Comparison of ENCODE assay signal across 20 mouse cellular contexts in genomic region chr15:31458081-31458480, GRCm38 (mm10). TPM values are rescaled to one million over a fixed set of nuclear protein-coding genes. Genes with fewer than 3 reads are reported as not detected.
"Had no signal": no experiment of that assay in that cellular context is flagged by ENCODE, and none has a peak within 500 bp of the region (broad histone marks: within the 10 kb centered on the region; RNA-seq: fewer than 3 reads in every experiment).

No protein-coding gene starts in this region.

- H3K4me2 ChIP-seq: limb, embryonic 13.5 days; liver, embryonic 11.5 days; liver, embryonic 15.5 days; midbrain, embryonic 11.5 days; neural tube, embryonic 12.5 days; neural tube, embryonic 15.5 days; stomach, embryonic 15.5 days had no signal

- H3K9ac ChIP-seq: limb, embryonic 13.5 days; liver, embryonic 15.5 days; neural tube, embryonic 12.5 days; neural tube, embryonic 15.5 days; stomach, embryonic 15.5 days had no signal

- H3K27me3 ChIP-seq: limb, embryonic 13.5 days; liver, embryonic 15.5 days; neural tube, embryonic 12.5 days; neural tube, embryonic 15.5 days; stomach, embryonic 15.5 days had no signal

- H3K4me3 ChIP-seq: layer of hippocampus, adult 2 months; limb, embryonic 13.5 days; liver, embryonic 15.5 days; neural tube, embryonic 12.5 days; neural tube, embryonic 15.5 days; stomach, embryonic 15.5 days had no signal

- H3K27ac ChIP-seq: kidney, postnatal 0 days; layer of hippocampus, adult 2 months; limb, embryonic 13.5 days; liver, embryonic 15.5 days; neural tube, embryonic 12.5 days; neural tube, embryonic 15.5 days; stomach, embryonic 15.5 days had no signal

- H3K9me3 ChIP-seq: limb, embryonic 13.5 days; liver, embryonic 15.5 days; neural tube, embryonic 12.5 days; neural tube, embryonic 15.5 days; stomach, embryonic 15.5 days had no signal

- DNase-seq: kidney, adult 2 months; layer of hippocampus, adult 9-11 months; lung, adult 2 months; lung, postnatal 14 days; lung, postnatal 4 days; midbrain, embryonic 14.5 days; retina, postnatal 1 day; right cerebral cortex, postnatal 25 days; spleen, adult 18-20 months; thymus, postnatal 36 days had no signal

- H3K4me1 ChIP-seq: limb, embryonic 13.5 days; stomach, embryonic 15.5 days had no signal

RNA-seq across cellular contexts. Expression of gene Ropn1l, which starts 4.5 kb away (rescaled TPM):
- total RNA-seq: megakaryocyte-erythroid progenitor cell, adult 5-6 weeks had no signal
